Mouse (Mus musculus) lung, postnatal 0 days (tissue): ENCODE results near the gene Pfdn6.
A peak's percentile ranks its signal among the peaks of the same experiment; 100 is the strongest.

ENCODE experiments used
- CTCF ChIP-seq: IDR thresholded peaks from 2 replicates; pipeline ENCODE4 v1.5.1; 2016; ENCODE audit warnings: antibody characterized with exemption, mild to moderate bottlenecking
- EP300 ChIP-seq: IDR thresholded peaks from 2 replicates; pipeline ENCODE4 v1.6.1; 2016; ENCODE audit warnings: antibody characterized with exemption, mild to moderate bottlenecking, control low read depth

- TF ChIP-seq CTCF: peak; percentile 60
- TF ChIP-seq EP300: peak; percentile 24; the same call in 1 of the 2 replicates
These were observed 41.2 kb upstream of the Pfdn6 start for GRCm38 (mm10) chr17:33981192-33981909.
